Mouse (Mus musculus) kidney, adult 2 months (tissue): Measurements from ENCODE around the gene Cpa3. TPM values are rescaled to one million over a fixed set of nuclear protein-coding genes. Genes with fewer than 3 reads are reported as not detected.

Source experiments
- DNase-seq: peaks from one replicate; pipeline ENCODE4 v3.0.0; 2021
- H3K27ac ChIP-seq: fragments of 200-500 bp; 2 replicates; pipeline ENCODE4 v1.5.1; 2012; ENCODE audit warnings: low read depth, low read length, control low read depth, inconsistent platforms; ENCODE audit not compliant: insufficient read depth
- H3K27me3 ChIP-seq: fragments of 200-500 bp; replicated peaks from 2 replicates; pipeline ENCODE4 v1.6.1; 2012; ENCODE audit warnings: mild to moderate bottlenecking, moderate library complexity, low read length, inconsistent platforms; ENCODE audit not compliant: control insufficient read depth, insufficient read depth
- H3K36me3 ChIP-seq: fragments of 200-500 bp; 2 replicates; pipeline ENCODE4 v1.6.1; 2012; ENCODE audit warnings: mild to moderate bottlenecking, moderate library complexity, low read length, inconsistent platforms; ENCODE audit not compliant: control insufficient read depth, insufficient read depth
- H3K4me1 ChIP-seq: fragments of 200-500 bp; 2 replicates; pipeline ENCODE4 v1.6.1; 2011; ENCODE audit warnings: low read length; ENCODE audit not compliant: control insufficient read depth, insufficient read depth
- H3K4me3 ChIP-seq: fragments of 200-500 bp; 2 replicates; pipeline ENCODE4 v1.5.1; 2011; ENCODE audit warnings: mild to moderate bottlenecking, low read depth, low read length, control low read depth; ENCODE audit not compliant: insufficient read depth
- CTCF ChIP-seq: fragments of 200-500 bp; conservative IDR thresholded peaks from 2 replicates; pipeline ENCODE4 v1.5.1; 2011; ENCODE audit warnings: low read depth, mild to moderate bottlenecking, control low read depth, low read length, moderate library complexity, mixed read lengths; ENCODE audit not compliant: insufficient read depth, insufficient read length
- POLR2A ChIP-seq: fragments of 200-500 bp; IDR thresholded peaks from one replicate; pipeline ENCODE4 v1.6.1; 2011; ENCODE audit warnings: low read depth, low read length, control low read depth
- WGBS: fragments of 180-500 bp; shearing (Covaris S2); methylation state at CpG from one replicate; pipeline ENCODE4 v1.1.7; 2018; 5-methylcytosine and 5-hydroxymethylcytosine counted together
- polyA plus RNA-seq: library from polyadenylated mRNA; depleted of rRNA; stranded (reverse); fragments of >200 nt; gene quantifications from 2 replicates; pipeline ENCODE4 v1.2.3, GENCODE M21; 2012

Cpa3 gene
- polyA plus RNA-seq, 1 experiment, result 0.34 TPM

GRCm38 (mm10) chr3:20239741-20240140 is 2.2 kb downstream of the Cpa3 start:
- no peak for DNase-seq
- H3K27me3 ChIP-seq, result no peaks in the 10 kb centered on the region
- no peak for TF ChIP-seq POLR2A
- no peak for TF ChIP-seq CTCF
- WGBS, result 80% methylated on average over 3 of the region's 3 CpGs
- no peaks in the 10 kb centered on the region for H3K4me1 ChIP-seq
- no peaks in the 10 kb centered on the region for H3K36me3 ChIP-seq
- no peak overlapping the region for H3K27ac ChIP-seq
- no peak overlapping the region for H3K4me3 ChIP-seq

DNA sequence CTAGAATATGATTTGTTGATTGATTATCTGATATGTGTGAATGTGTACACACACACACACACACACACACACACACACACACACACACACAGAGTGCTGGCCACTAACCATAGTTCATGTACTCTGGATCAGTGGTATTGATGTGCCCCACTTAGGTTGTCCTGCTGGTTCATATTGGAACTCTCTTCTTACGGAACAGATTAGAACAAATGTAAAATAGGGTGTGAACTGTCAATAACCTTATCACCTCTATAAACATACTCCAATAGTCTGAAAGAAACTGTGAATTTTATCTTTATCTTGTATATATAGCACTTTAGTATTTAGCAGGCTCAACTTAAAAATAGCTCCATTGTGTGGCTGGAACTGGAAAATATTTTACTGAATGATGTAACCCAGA is 5.0 kb downstream of the Cpa3 start:
- Histone ChIP-seq H3K4me3 (no peak overlapping the region), H3K36me3 (no peaks in the 10 kb centered on the region), H3K27me3 (no peaks in the 10 kb centered on the region), H3K27ac (no peak overlapping the region), H3K4me1 (no peaks in the 10 kb centered on the region)
- TF ChIP-seq CTCF (no peak), POLR2A (no peak)
- WGBS, result 74% methylated on average over 1 of the region's 1 CpGs
- DNase-seq, result no peak

DNA sequence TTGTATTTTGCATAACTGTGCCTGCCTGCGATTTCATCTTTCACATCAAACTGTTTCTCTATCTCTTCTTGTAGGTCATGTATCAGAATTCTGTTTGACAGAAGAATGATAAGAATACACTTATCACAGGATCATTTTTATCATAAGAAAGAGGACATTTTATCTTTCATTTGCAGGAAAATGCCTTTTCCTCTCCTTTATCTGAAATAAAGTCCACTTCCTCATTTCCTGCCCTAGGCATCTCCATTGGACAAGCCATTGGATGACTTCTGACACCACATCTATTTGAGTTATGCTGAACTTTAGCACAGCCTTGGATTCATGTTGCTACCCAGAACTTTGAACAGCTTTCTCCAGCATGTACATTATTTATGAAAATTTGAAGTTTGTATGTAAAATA is 13.0 kb downstream of the Cpa3 start:
- Histone ChIP-seq H3K4me3 (no peak overlapping the region), H3K27ac (no peak overlapping the region), H3K4me1 (no peaks in the 10 kb centered on the region), H3K36me3 (no peaks in the 10 kb centered on the region), H3K27me3 (no peaks in the 10 kb centered on the region)
- TF ChIP-seq CTCF, result no peak
- TF ChIP-seq POLR2A, result no peak
- WGBS, result 88% methylated on average over 1 of the region's 1 CpGs
- no peak for DNase-seq

GRCm38 (mm10) chr3:20225429-20225828 is 16.6 kb downstream of the Cpa3 start:
- TF ChIP-seq POLR2A (no peak), CTCF (no peak)
- no peak overlapping the region for H3K4me3 ChIP-seq
- no peaks in the 10 kb centered on the region for H3K4me1 ChIP-seq
- no peak for DNase-seq
- H3K27me3 ChIP-seq, result no peaks in the 10 kb centered on the region
- H3K27ac ChIP-seq, result no peak overlapping the region
- no peaks in the 10 kb centered on the region for H3K36me3 ChIP-seq
- 51% methylated on average over 2 of the region's 2 CpGs for WGBS

DNA sequence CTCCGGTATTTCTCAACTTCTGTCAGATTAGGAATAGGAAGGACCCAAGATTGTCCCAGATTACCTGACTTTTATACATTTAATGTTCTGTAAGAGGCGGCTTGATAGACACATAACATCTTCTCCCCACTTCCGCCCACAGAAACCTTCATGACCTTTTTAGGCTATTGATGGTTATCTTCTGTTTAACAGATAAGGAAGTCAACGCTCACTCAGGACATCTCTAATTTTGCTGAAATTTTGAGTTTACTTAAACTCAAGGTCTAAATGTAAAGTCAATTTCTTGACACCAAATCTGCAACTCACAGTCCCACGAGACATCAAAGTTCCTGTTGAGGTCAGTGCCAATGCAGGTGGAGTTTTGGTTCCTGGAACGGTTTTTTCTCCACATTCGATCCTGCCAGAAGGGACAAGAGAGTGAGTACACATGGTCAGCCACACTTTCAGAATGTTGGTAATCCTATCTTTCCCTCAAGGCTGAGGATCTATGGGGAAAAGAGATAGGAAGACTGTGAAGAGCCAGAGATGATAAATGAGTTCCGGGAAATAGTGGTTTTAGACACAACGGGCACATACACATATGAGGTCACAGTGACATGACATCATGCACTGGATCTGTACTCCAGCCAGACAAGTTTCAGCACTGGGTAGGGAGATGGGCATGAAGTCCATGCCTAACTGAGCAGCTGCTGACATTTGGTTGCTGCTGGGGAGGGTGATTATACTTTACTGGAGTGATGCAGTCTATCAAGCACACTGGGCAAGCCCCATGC is 18.9 kb downstream of the Cpa3 start:
- DNase-seq, result no peak
- Histone ChIP-seq H3K27ac (no peak overlapping the region), H3K4me1 (no peaks in the 10 kb centered on the region), H3K36me3 (no peaks in the 10 kb centered on the region), H3K4me3 (no peak overlapping the region), H3K27me3 (no peaks in the 10 kb centered on the region)
- no peak for TF ChIP-seq POLR2A
- no peak for TF ChIP-seq CTCF
- 82% methylated on average over 9 of the region's 9 CpGs for WGBS

GRCm38 (mm10) chr3:20222136-20222535 is 19.8 kb downstream of the Cpa3 start:
- DNase-seq, result no peak
- H3K4me3 ChIP-seq, result no peak overlapping the region
- WGBS, result 73% methylated on average over 3 of the region's 3 CpGs
- no peak overlapping the region for H3K27ac ChIP-seq
- H3K27me3 ChIP-seq, result no peaks in the 10 kb centered on the region
- no peaks in the 10 kb centered on the region for H3K4me1 ChIP-seq
- TF ChIP-seq POLR2A (no peak), CTCF (no peak)
- H3K36me3 ChIP-seq, result no peaks in the 10 kb centered on the region

- no peak overlapping the region for H3K4me3 ChIP-seq
- no peaks in the 10 kb centered on the region for H3K36me3 ChIP-seq
- peak; percentile 48 for DNase-seq
- TF ChIP-seq POLR2A (no peak), CTCF (peak; percentile 91)
- no peaks in the 10 kb centered on the region for H3K4me1 ChIP-seq
- H3K27ac ChIP-seq, result no peak overlapping the region
- 20% methylated on average over 6 of the region's 6 CpGs for WGBS
- H3K27me3 ChIP-seq, result no peaks in the 10 kb centered on the region
Observed at GRCm38 (mm10) chr3:20198869-20199268, 43.1 kb downstream of the Cpa3 start.
